Mouse (Mus musculus): Measurements from ENCODE around the gene Cacnb3. TPM values are rescaled to one million over a fixed set of nuclear protein-coding genes. Genes with fewer than 3 reads are reported as not detected.

The Cacnb3 gene
- total RNA-seq, 1 experiment from 2014 or later: 1.3 TPM

- ATAC-seq (replicated peaks; ENCODE audit: insufficient number of reproducible peaks, low FRiP score, low TSS enrichment, poor library complexity, severe bottlenecking): no peak
These were observed 22.4 kb upstream of the Cacnb3 start for GRCm38 (mm10) chr15:98608058-98608783.

- no peak for ATAC-seq (replicated peaks; ENCODE audit: insufficient number of reproducible peaks, low FRiP score, low TSS enrichment, poor library complexity, severe bottlenecking)
These were observed 21.8 kb upstream of the Cacnb3 start for GRCm38 (mm10) chr15:98608784-98609250.

- no peak for ATAC-seq (replicated peaks; ENCODE audit: insufficient number of reproducible peaks, low FRiP score, low TSS enrichment, poor library complexity, severe bottlenecking)
These were observed 21.1 kb upstream of the Cacnb3 start, which contains the start of gene Adcy6 for GRCm38 (mm10) chr15:98609331-98610130. Gene Adcy6, minus strand, starts transcription at chr15:98610076.

GRCm38 (mm10) chr15:98610131-98610633, 20.5 kb upstream of the Cacnb3 start:
- no peak for ATAC-seq (replicated peaks; ENCODE audit: insufficient number of reproducible peaks, low FRiP score, low TSS enrichment, poor library complexity, severe bottlenecking)

- no peak for ATAC-seq (replicated peaks; ENCODE audit: insufficient number of reproducible peaks, low FRiP score, low TSS enrichment, poor library complexity, severe bottlenecking)
These were observed 18.4 kb upstream of the Cacnb3 start for GRCm38 (mm10) chr15:98612229-98612628.

GRCm38 (mm10) chr15:98614551-98614950, 16.1 kb upstream of the Cacnb3 start:
- no peak for ATAC-seq (replicated peaks; ENCODE audit: insufficient number of reproducible peaks, low FRiP score, low TSS enrichment, poor library complexity, severe bottlenecking)

GRCm38 (mm10) chr15:98614971-98615370, 15.7 kb upstream of the Cacnb3 start:
- ATAC-seq (replicated peaks; ENCODE audit: insufficient number of reproducible peaks, low FRiP score, low TSS enrichment, poor library complexity, severe bottlenecking): no peak

- ATAC-seq (replicated peaks; ENCODE audit: insufficient number of reproducible peaks, low FRiP score, low TSS enrichment, poor library complexity, severe bottlenecking): no peak
These were observed 14.9 kb upstream of the Cacnb3 start for GRCm38 (mm10) chr15:98615751-98616150.

- ATAC-seq (replicated peaks; ENCODE audit: insufficient number of reproducible peaks, low FRiP score, low TSS enrichment, poor library complexity, severe bottlenecking): no peak
These were observed 14.1 kb upstream of the Cacnb3 start for GRCm38 (mm10) chr15:98616362-98617175.

- no peak for ATAC-seq (replicated peaks; ENCODE audit: insufficient number of reproducible peaks, low FRiP score, low TSS enrichment, poor library complexity, severe bottlenecking)
These were observed 13.5 kb upstream of the Cacnb3 start for GRCm38 (mm10) chr15:98617176-98617537.

- ATAC-seq (replicated peaks; ENCODE audit: insufficient number of reproducible peaks, low FRiP score, low TSS enrichment, poor library complexity, severe bottlenecking): no peak
These were observed 8.4 kb upstream of the Cacnb3 start for GRCm38 (mm10) chr15:98622199-98622598.

GRCm38 (mm10) chr15:98622721-98623120, 7.9 kb upstream of the Cacnb3 start:
- ATAC-seq (replicated peaks; ENCODE audit: insufficient number of reproducible peaks, low FRiP score, low TSS enrichment, poor library complexity, severe bottlenecking): no peak

GRCm38 (mm10) chr15:98623361-98623821, 7.2 kb upstream of the Cacnb3 start:
- no peak for ATAC-seq (replicated peaks; ENCODE audit: insufficient number of reproducible peaks, low FRiP score, low TSS enrichment, poor library complexity, severe bottlenecking)

GRCm38 (mm10) chr15:98626078-98626477, 4.6 kb upstream of the Cacnb3 start:
- no peak for ATAC-seq (replicated peaks; ENCODE audit: insufficient number of reproducible peaks, low FRiP score, low TSS enrichment, poor library complexity, severe bottlenecking)

- ATAC-seq (replicated peaks; ENCODE audit: insufficient number of reproducible peaks, low FRiP score, low TSS enrichment, poor library complexity, severe bottlenecking): no peak
These were observed 4.0 kb upstream of the Cacnb3 start for GRCm38 (mm10) chr15:98626487-98627212.

- ATAC-seq (replicated peaks; ENCODE audit: insufficient number of reproducible peaks, low FRiP score, low TSS enrichment, poor library complexity, severe bottlenecking): no peak
These were observed 1.9 kb upstream of the Cacnb3 start for GRCm38 (mm10) chr15:98628589-98629254.

- ATAC-seq (replicated peaks; ENCODE audit: insufficient number of reproducible peaks, low FRiP score, low TSS enrichment, poor library complexity, severe bottlenecking): no peak
These were observed 1.2 kb upstream of the Cacnb3 start for GRCm38 (mm10) chr15:98629464-98629863.

- peak; percentile 67 for ATAC-seq (replicated peaks; ENCODE audit: insufficient number of reproducible peaks, low FRiP score, low TSS enrichment, poor library complexity, severe bottlenecking)
These were observed 853 bp downstream of the Cacnb3 start for GRCm38 (mm10) chr15:98631493-98631892.
